Mouse (Mus musculus) hindbrain, postnatal 0 days (tissue): ENCODE measurements around the gene Olfr1286. TPM values are rescaled to one million over a fixed set of nuclear protein-coding genes. Genes with fewer than 3 reads are reported as not detected.

Experiments
- ATAC-seq: fragments of 200-750 bp; cut with Nextera tagmentation; 2 replicates; pipeline ENCODE4 v1.8.0; 2017; ENCODE audit warnings: mild to moderate bottlenecking, moderate TSS enrichment, moderate library complexity
- DNase-seq: peaks from one replicate; pipeline ENCODE4 v3.0.0-alpha.2; 2015; ENCODE audit warnings: low spot score
- H3K27ac ChIP-seq: fragments of 300-500 bp; sonication (generic); 2 replicates; pipeline ENCODE4 v1.5.1; 2014; ENCODE audit warnings: mild to moderate bottlenecking
- H3K27me3 ChIP-seq: fragments of 300-500 bp; sonication (generic); 2 replicates; pipeline ENCODE4 v1.6.1; 2014; ENCODE audit warnings: low read length, mixed read lengths; ENCODE audit not compliant: insufficient read depth
- H3K36me3 ChIP-seq: fragments of 300-500 bp; sonication (generic); 2 replicates; pipeline ENCODE4 v1.6.1; 2014; ENCODE audit warnings: low read length, mixed read lengths; ENCODE audit not compliant: insufficient read depth
- H3K4me1 ChIP-seq: fragments of 300-500 bp; sonication (generic); 2 replicates; pipeline ENCODE4 v1.6.1; 2014; ENCODE audit warnings: antibody characterized with exemption, low read length, mixed read lengths; ENCODE audit not compliant: insufficient read depth
- H3K4me2 ChIP-seq: fragments of 300-500 bp; sonication (generic); 2 replicates; pipeline ENCODE4 v1.6.1; 2014; ENCODE audit warnings: low read depth, mild to moderate bottlenecking, low read length, moderate library complexity, mixed read lengths
- H3K4me3 ChIP-seq: fragments of 300-500 bp; sonication (generic); 2 replicates; pipeline ENCODE4 v1.5.1; 2014; ENCODE audit warnings: low read length
- H3K9ac ChIP-seq: fragments of 300-500 bp; sonication (generic); replicated peaks from 2 replicates; pipeline ENCODE4 v1.6.1; 2014; ENCODE audit warnings: mild to moderate bottlenecking, low read length, moderate library complexity, mixed read lengths
- H3K9me3 ChIP-seq: fragments of 300-500 bp; sonication (generic); 2 replicates; pipeline ENCODE4 v1.6.1; 2016; ENCODE audit warnings: low read length, mixed read lengths
- CTCF ChIP-seq: IDR thresholded peaks from 2 replicates; pipeline ENCODE4 v1.5.1; 2016; ENCODE audit warnings: antibody characterized with exemption, control low read depth, low read depth
- WGBS: fragments of 180-500 bp; shearing (Covaris S2); extraction: QIAGEN DNeasy Blood & Tissue Kit; methylation state at CpG from one replicate; pipeline ENCODE4 v1.1.7; 2014; 5-methylcytosine and 5-hydroxymethylcytosine counted together
- polyA plus RNA-seq: library from polyadenylated mRNA; unstranded; fragments of >200 nt; fragmentation: Nextera tagmentation; extraction: Ambion mirVana; gene quantifications from 2 replicates; pipeline ENCODE4 v1.2.1, GENCODE M21; 2015
- total RNA-seq: library from RNA; depleted of rRNA; stranded (reverse); fragments of >200 nt; gene quantifications from 2 replicates; pipeline ENCODE4 v1.2.3, GENCODE M21; 2014; rRNA removed

Olfr1286 gene
- total RNA-seq (not detected in 2 replicates), polyA plus RNA-seq (not detected in 2 replicates)

DNA sequence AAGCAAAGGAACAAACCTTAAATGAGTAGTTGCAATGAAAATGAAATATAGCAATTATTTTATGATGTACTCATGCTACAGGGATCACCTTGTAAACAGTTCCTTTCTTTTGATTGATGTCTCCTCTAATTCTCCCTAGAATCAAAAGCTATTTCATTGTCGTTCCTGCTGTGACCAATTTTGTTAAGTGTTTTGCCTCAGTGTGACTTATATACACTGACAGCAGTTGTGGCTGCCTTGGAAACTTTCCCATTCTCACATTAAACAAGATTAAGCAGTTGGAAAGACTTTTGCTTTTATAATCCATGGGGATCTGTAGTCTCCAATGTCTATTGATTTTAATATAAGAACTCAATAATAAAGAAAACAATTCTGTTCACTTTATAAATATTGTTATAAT, at the start of gene Olfr1286:
Olfr1286 (minus strand) TSS at position 185 of the 400 bp plus-strand sequence.
- no peaks in the 10 kb centered on the region for H3K27me3 ChIP-seq
- H3K27ac ChIP-seq: no peak within 1 kb of the TSS
- DNase-seq (peak; percentile 57), ATAC-seq (no peak)
- WGBS: 37% methylated on average over 1 of the region's 1 CpGs
- no peaks in the 10 kb centered on the region for H3K4me1 ChIP-seq
- TF ChIP-seq CTCF: no peak
- H3K4me2 ChIP-seq: no peak within 1 kb of the TSS
- H3K4me3 ChIP-seq: no peak within 1 kb of the TSS
- H3K9me3 ChIP-seq: no peaks in the 10 kb centered on the region
- H3K9ac ChIP-seq: no peak within 1 kb of the TSS
- no peaks in the 10 kb centered on the region for H3K36me3 ChIP-seq

GRCm38 (mm10) chr2:111448842-111449241, 25.9 kb upstream of the Olfr1286 start, which contains the start of gene Olfr1287:
Gene Olfr1287, plus strand, starts transcription at chr2:111449142.
- 72% methylated on average over 1 of the region's 1 CpGs for WGBS
- Histone ChIP-seq H3K4me1 (no peaks in the 10 kb centered on the region), H3K36me3 (no peaks in the 10 kb centered on the region), H3K27me3 (no peaks in the 10 kb centered on the region), H3K9me3 (no peaks in the 10 kb centered on the region), H3K27ac (no peak within 1 kb of the TSS), H3K4me3 (no peak within 1 kb of the TSS), H3K9ac (no peak within 1 kb of the TSS), H3K4me2 (no peak within 1 kb of the TSS)
- ATAC-seq: no peak
- no peak for DNase-seq
- TF ChIP-seq CTCF: no peak

- Histone ChIP-seq H3K27me3 (no peaks in the 10 kb centered on the region), H3K4me1 (no peaks in the 10 kb centered on the region)
These were observed 47.7 kb downstream of the Olfr1286 start, which contains the start of gene Olfr1284 for GRCm38 (mm10) chr2:111375222-111375621. Gene Olfr1284, plus strand, starts transcription at chr2:111375522.

More at GRCm38 (mm10) chr2:111375222-111375621, 47.7 kb downstream of the Olfr1286 start, which contains the start of gene Olfr1284:
- ATAC-seq (no peak), DNase-seq (no peak)
- H3K36me3 ChIP-seq: no peaks in the 10 kb centered on the region
- WGBS: 90% methylated on average over 1 of the region's 1 CpGs
- no peak within 1 kb of the TSS for H3K27ac ChIP-seq
- no peak for TF ChIP-seq CTCF
- no peak within 1 kb of the TSS for H3K9ac ChIP-seq
- no peaks in the 10 kb centered on the region for H3K9me3 ChIP-seq
- no peak within 1 kb of the TSS for H3K4me3 ChIP-seq
- no peak within 1 kb of the TSS for H3K4me2 ChIP-seq

Other genes with a start within 250 kb of the Olfr1286 start
- gene 4930430A15Rik, start 193.5 kb downstream of the Olfr1286 start, total RNA-seq: not detected in 2 replicates
- gene 4930430A15Rik, start 193.5 kb downstream of the Olfr1286 start, polyA plus RNA-seq: not detected in 2 replicates
- not detected in 2 replicates for gene Olfr1275, start 187.8 kb downstream of the Olfr1286 start, total RNA-seq
- gene Olfr1275, start 187.8 kb downstream of the Olfr1286 start, polyA plus RNA-seq: not detected in 2 replicates
- gene Olfr1276, start 168.6 kb downstream of the Olfr1286 start, total RNA-seq: not detected in 2 replicates
- not detected in 2 replicates for gene Olfr1276, start 168.6 kb downstream of the Olfr1286 start, polyA plus RNA-seq
- gene Olfr1277, start 149.0 kb downstream of the Olfr1286 start, total RNA-seq: not detected in 2 replicates
- not detected in 2 replicates for gene Olfr1277, start 149.0 kb downstream of the Olfr1286 start, polyA plus RNA-seq
- gene Olfr1278, start 133.0 kb downstream of the Olfr1286 start, total RNA-seq: not detected in 2 replicates
- not detected in 2 replicates for gene Olfr1278, start 133.0 kb downstream of the Olfr1286 start, polyA plus RNA-seq
- not detected in 2 replicates for gene Olfr1279, start 122.5 kb downstream of the Olfr1286 start, total RNA-seq
- not detected in 2 replicates for gene Olfr1279, start 122.5 kb downstream of the Olfr1286 start, polyA plus RNA-seq
- gene Olfr1280, start 109.1 kb downstream of the Olfr1286 start, total RNA-seq: not detected in 2 replicates
- not detected in 2 replicates for gene Olfr1280, start 109.1 kb downstream of the Olfr1286 start, polyA plus RNA-seq
- gene Olfr1281, start 96.6 kb downstream of the Olfr1286 start, total RNA-seq: not detected in 2 replicates
- not detected in 2 replicates for gene Olfr1281, start 96.6 kb downstream of the Olfr1286 start, polyA plus RNA-seq
- gene Olfr1282, start 87.0 kb downstream of the Olfr1286 start, total RNA-seq: not detected in 2 replicates
- gene Olfr1282, start 87.0 kb downstream of the Olfr1286 start, polyA plus RNA-seq: not detected in 2 replicates
- gene Olfr1283, start 56.3 kb downstream of the Olfr1286 start, total RNA-seq: not detected in 2 replicates
- not detected in 2 replicates for gene Olfr1283, start 56.3 kb downstream of the Olfr1286 start, polyA plus RNA-seq
- not detected in 2 replicates for gene Olfr1284, start 47.6 kb downstream of the Olfr1286 start, total RNA-seq
- not detected in 2 replicates for gene Olfr1284, start 47.6 kb downstream of the Olfr1286 start, polyA plus RNA-seq
- gene Olfr1287, start 26.0 kb upstream of the Olfr1286 start, total RNA-seq: not detected in 2 replicates
- not detected in 2 replicates for gene Olfr1287, start 26.0 kb upstream of the Olfr1286 start, polyA plus RNA-seq
- not detected in 2 replicates for gene Olfr1288, start 51.0 kb upstream of the Olfr1286 start, total RNA-seq
- gene Olfr1288, start 51.0 kb upstream of the Olfr1286 start, polyA plus RNA-seq: not detected in 2 replicates
- not detected in 2 replicates for gene Olfr1289, start 57.7 kb upstream of the Olfr1286 start, total RNA-seq
- gene Olfr1289, start 57.7 kb upstream of the Olfr1286 start, polyA plus RNA-seq: not detected in 2 replicates
- not detected in 2 replicates for gene Olfr1290, start 70.7 kb upstream of the Olfr1286 start, total RNA-seq
- gene Olfr1290, start 70.7 kb upstream of the Olfr1286 start, polyA plus RNA-seq: not detected in 2 replicates
- not detected in 2 replicates for gene Olfr1291-ps1, start 74.1 kb upstream of the Olfr1286 start, total RNA-seq
- not detected in 2 replicates for gene Olfr1291-ps1, start 74.1 kb upstream of the Olfr1286 start, polyA plus RNA-seq
- not detected in 2 replicates for gene Olfr1293-ps, start 102.1 kb upstream of the Olfr1286 start, total RNA-seq
- gene Olfr1293-ps, start 102.1 kb upstream of the Olfr1286 start, polyA plus RNA-seq: not detected in 2 replicates
- not detected in 2 replicates for gene Olfr1294, start 117.2 kb upstream of the Olfr1286 start, total RNA-seq
- not detected in 2 replicates for gene Olfr1294, start 117.2 kb upstream of the Olfr1286 start, polyA plus RNA-seq
- gene Olfr1295, start 146.6 kb upstream of the Olfr1286 start, total RNA-seq: not detected in 2 replicates
- not detected in 2 replicates for gene Olfr1295, start 146.6 kb upstream of the Olfr1286 start, polyA plus RNA-seq
- gene Olfr1297, start 203.4 kb upstream of the Olfr1286 start, total RNA-seq: not detected in 2 replicates
- not detected in 2 replicates for gene Olfr1297, start 203.4 kb upstream of the Olfr1286 start, polyA plus RNA-seq
- gene Olfr1298, start 226.1 kb upstream of the Olfr1286 start, total RNA-seq: not detected in 2 replicates
- gene Olfr1298, start 226.1 kb upstream of the Olfr1286 start, polyA plus RNA-seq: not detected in 2 replicates
- not detected in 2 replicates for gene Olfr1299, start 238.3 kb upstream of the Olfr1286 start, total RNA-seq
- not detected in 2 replicates for gene Olfr1299, start 238.3 kb upstream of the Olfr1286 start, polyA plus RNA-seq